Comparison of ENCODE assay signal across 8 mouse cellular contexts in genomic region chr10:30199916-30200826, GRCm38 (mm10). TPM values are rescaled to one million over a fixed set of nuclear protein-coding genes. Genes with fewer than 3 reads are reported as not detected.
DNase-seq lines count a peak whose midpoint lies in the region; ATAC-seq and TF ChIP-seq lines count a peak whose summit lies in the region.

TSS of gene Cenpw (minus strand) at chr10:30200560.

- TF ChIP-seq CTCF in cortical plate, adult 2 months (IDR thresholded peaks at IDR 0.05; ENCODE audit: extremely low read depth, insufficient read depth, low read length), result no peak

- H3K4me1 ChIP-seq in cortical plate, adult 2 months (ENCODE audit: control insufficient read depth, insufficient read depth, low read length), result no peaks in the 10 kb centered on the region

- peak within 1 kb of the TSS; percentile 60 for H3K4me3 ChIP-seq in cortical plate, adult 2 months (ENCODE audit: insufficient read depth, low read length)

- no peak within 1 kb of the TSS for H3K27ac ChIP-seq in cortical plate, adult 2 months (ENCODE audit: insufficient read depth, low read length)

- peak; percentile 36; the same call in 1 of the 2 replicates for TF ChIP-seq POLR2A in cortical plate, adult 2 months (IDR thresholded peaks at IDR 0.05; ENCODE audit: extremely low read depth, insufficient read depth, low read length)

- ATAC-seq in activated CD4-positive, CD25-positive, alpha-beta regulatory T cell, adult 4 months, result peak; percentile 97
- peak; percentile 99 for ATAC-seq in megakaryocyte progenitor cell, adult 5-6 weeks (replicated peaks; ENCODE audit: poor library complexity)

- DNase-seq in gastrocnemius, postnatal 10 days, result peak; percentile 89
- peak; percentile 95 for DNase-seq in induced T-regulatory cell, adult 2 months (ENCODE audit: low read depth)
- DNase-seq in left cerebral cortex, adult 9 months (ENCODE audit: low spot score in 2 of 2), result peak; percentile 47 to 75
- peak; percentile 88 for DNase-seq in right cerebral cortex, postnatal 14 days
- peak; percentile 80 to 84 for DNase-seq in urinary bladder, postnatal 36 days (ENCODE audit: low spot score in 2 of 2)

RNA-seq across cellular contexts. Expression of gene Cenpw, which starts in this region (rescaled TPM):
- 10 to 100 TPM in 1 of 2 experiments, 1 to 10 TPM in 1; 7.0 to 10.2 TPM for polyA plus RNA-seq in activated CD4-positive, CD25-positive, alpha-beta regulatory T cell, adult 4 months (2017; shearing (Covaris generic))
- polyA plus RNA-seq in cortical plate, adult 2 months (2012; rRNA removed), result 5.2 and 5.3 TPM in 2 replicates
- 1 to 10 TPM; 1.4 to 1.9 TPM for total RNA-seq in gastrocnemius, postnatal 10 days (2021)
- 21.4 and 21.5 TPM in 2 replicates for total RNA-seq in megakaryocyte progenitor cell, adult 5-6 weeks (2015)
- 8.4 and 11.5 TPM in 2 replicates for total RNA-seq in megakaryocyte progenitor cell, adult 5-6 weeks (2017)
